Mouse (Mus musculus) bone marrow, adult 2 months (tissue): Measurements from ENCODE around the gene Lamb2.

Experiments used
- CTCF ChIP-seq: fragments of 200-500 bp; IDR thresholded peaks from 2 replicates; pipeline ENCODE4 v1.5.1; 2011; ENCODE audit warnings: low read length, control low read depth; ENCODE audit not compliant: control insufficient read depth, insufficient read depth
- POLR2A ChIP-seq: fragments of 200-500 bp; IDR thresholded peaks from 2 replicates; pipeline ENCODE4 v1.6.1; 2011; ENCODE audit warnings: low read depth, mild to moderate bottlenecking, control low read depth, low read length, borderline replicate concordance; ENCODE audit not compliant: control insufficient read depth

GRCm38 (mm10) chr9:108499231-108499630 lies 19.7 kb downstream of the Lamb2 start:
- no peak for TF ChIP-seq CTCF
- no peak for TF ChIP-seq POLR2A
